Mouse (Mus musculus) gastrocnemius, adult 8-10 months (tissue): ENCODE data around the gene Pnck. TPM values are rescaled to one million over a fixed set of nuclear protein-coding genes. Genes with fewer than 3 reads are reported as not detected.

Experiments used
- DNase-seq, 2 experiments: peaks; one replicate each; pipeline ENCODE4 v3.0.0; 2022; ENCODE audit warnings: low spot score in 2 of 2
- total RNA-seq, 4 experiments: library from RNA; stranded (reverse); gene quantifications; 2 replicates each; pipeline ENCODE4 v1.2.4; 2022

Gene Pnck
- total RNA-seq, 4 experiments from 2014 or later, result 7.8 to 10.8 (median 10.2) TPM

DNA sequence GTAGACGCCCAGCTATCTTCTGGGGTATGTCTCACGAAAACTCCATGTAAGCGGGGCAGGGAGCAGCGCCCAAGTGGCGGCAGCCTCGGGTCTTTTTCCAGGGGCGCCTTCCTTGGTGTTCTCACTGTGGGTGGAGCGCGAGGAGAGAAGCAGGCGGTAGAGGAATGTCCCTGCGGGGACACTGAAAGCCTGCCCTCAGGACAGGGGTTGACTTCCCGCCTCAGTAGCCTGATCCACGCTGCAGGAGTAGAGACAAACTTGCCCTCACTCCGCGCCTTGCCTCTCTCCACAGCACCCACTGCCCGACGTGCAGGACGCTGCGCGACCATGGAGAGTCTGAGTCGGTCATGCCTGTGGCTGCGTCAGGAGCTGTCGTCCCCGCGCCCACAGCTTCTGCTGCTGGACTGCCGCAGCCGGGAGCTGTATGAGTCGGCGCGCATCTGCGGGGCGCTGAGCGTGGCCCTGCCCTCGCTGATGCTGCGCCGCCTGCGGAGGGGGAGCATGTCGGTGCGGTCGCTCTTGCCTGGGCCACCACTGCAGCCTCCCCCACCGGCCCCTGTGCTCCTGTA is 19.9 kb downstream of the Pnck start:
- DNase-seq, result no peak

GRCm38 (mm10) chrX:73639255-73639675 is 20.7 kb downstream of the Pnck start, which contains the start of gene Dusp9:
Gene Dusp9, plus strand, starts transcription at chrX:73639419.
- DNase-seq, result no peak

- no peak for DNase-seq
These were observed 22.5 kb downstream of the Pnck start for GRCm38 (mm10) chrX:73637415-73637814.

GRCm38 (mm10) chrX:73635425-73635824 is 24.5 kb downstream of the Pnck start:
- no peak for DNase-seq

DNA sequence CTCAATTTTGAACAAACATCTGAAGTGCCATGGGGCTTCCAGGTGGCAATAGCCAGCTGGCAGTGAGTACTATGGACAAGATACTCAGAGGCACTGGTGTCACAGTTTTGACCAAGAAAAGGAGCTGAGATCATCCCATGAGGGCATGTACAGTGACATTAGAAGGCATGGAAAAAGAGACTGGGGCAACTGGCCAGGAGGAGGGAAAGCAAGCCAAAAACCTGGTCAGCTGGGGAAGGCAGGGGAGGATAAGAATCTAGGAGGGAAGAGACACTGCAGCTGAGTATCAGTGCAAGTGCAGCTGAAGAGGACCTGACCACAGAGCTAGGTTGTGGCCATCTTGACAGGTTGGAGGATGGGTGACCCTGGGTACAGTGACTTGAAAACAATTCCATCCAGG is 32.9 kb downstream of the Pnck start:
- no peak for DNase-seq

DNA sequence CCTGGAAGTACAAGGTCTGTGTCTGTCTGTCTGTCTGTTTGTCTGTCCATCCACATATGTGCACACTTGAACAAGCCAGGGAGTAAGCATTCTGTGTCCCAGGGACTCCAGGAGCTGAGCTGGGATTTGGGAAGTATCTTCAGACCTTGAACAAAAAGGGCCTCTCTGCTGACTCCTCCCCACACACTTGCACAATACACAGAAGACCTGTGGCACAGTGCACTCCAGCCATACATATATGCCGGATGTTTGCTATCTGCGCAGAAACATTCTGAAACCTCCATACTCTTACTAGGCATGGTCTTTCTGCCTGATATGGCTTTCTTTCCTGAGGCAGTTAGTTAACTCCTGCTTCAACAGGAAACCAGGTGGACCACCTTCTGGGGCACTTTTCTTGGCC is 40.0 kb downstream of the Pnck start:
- DNase-seq, result no peak

- no peak for DNase-seq
These were observed 40.5 kb downstream of the Pnck start for GRCm38 (mm10) chrX:73619401-73619800.

DNA sequence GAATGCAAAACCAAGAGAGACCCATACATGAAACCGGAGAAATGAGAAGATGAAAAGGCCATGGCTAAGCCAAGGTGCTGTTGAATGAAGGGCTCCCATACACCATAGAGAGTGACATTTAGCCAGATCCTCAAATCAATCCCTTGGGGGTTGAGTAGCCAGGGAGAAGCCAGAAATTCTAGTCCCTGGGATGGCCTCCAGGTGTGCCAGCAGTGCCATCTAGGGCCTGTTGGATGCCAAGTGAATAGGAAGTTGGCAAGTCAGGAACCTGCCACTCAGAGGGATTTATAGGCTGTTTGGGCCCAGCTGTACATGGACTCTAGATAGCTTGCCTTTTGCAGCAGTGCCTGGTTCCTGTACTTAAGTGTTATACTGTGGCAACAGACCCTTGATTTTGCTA is 44.0 kb downstream of the Pnck start:
- peak; percentile 3 to 27 for DNase-seq

GRCm38 (mm10) chrX:73613665-73614064 is 46.3 kb downstream of the Pnck start:
- DNase-seq, result no peak

Other genes starting within 250 kb of the Pnck start
- not detected for gene Zfp92, start 249.0 kb downstream of the Pnck start, total RNA-seq
- gene Trex2, start 224.8 kb downstream of the Pnck start, total RNA-seq, result not detected
- 10 to 100 TPM in 3 of 4 experiments, 1 to 10 TPM in 1; 9.3 to 13.2 (median 12.2) TPM for gene Haus7, start 201.1 kb downstream of the Pnck start, total RNA-seq
- 10 to 100 TPM; 19.5 to 43.0 (median 27.5) TPM for gene Bgn, start 176.5 kb downstream of the Pnck start, total RNA-seq
- gene Atp2b3, start 157.0 kb downstream of the Pnck start, total RNA-seq, result 10 to 100 TPM; 10.7 to 14.4 (median 11.3) TPM
- not detected for gene Dusp9, start 20.7 kb downstream of the Pnck start, total RNA-seq
- gene Slc6a8, start 13.0 kb upstream of the Pnck start, total RNA-seq, result 100 to 1,000 TPM in 3 of 4 experiments, 10 to 100 TPM in 1; 95.0 to 131 (median 122) TPM
- 10 to 100 TPM; 51.3 to 65.3 (median 61.4) TPM for gene Bcap31, start 56.1 kb upstream of the Pnck start, total RNA-seq
- gene Abcd1, start 56.5 kb upstream of the Pnck start, total RNA-seq, result 10 to 100 TPM; 16.6 to 20.5 (median 19.7) TPM
- gene Plxnb3, start 97.0 kb upstream of the Pnck start, total RNA-seq, result under 1 TPM; 0.24 to 0.70 (median 0.39) TPM
- 10 to 100 TPM; 30.4 to 34.6 (median 32.5) TPM for gene Srpk3, start 114.3 kb upstream of the Pnck start, total RNA-seq
- 100 to 1,000 TPM; 347 to 391 (median 361) TPM for gene Idh3g, start 126.8 kb upstream of the Pnck start, total RNA-seq
- gene Ssr4, start 126.9 kb upstream of the Pnck start, total RNA-seq, result 10 to 100 TPM; 79.3 to 97.7 (median 86.9) TPM
- 1 to 10 TPM in 1 of 4 experiments, under 1 TPM in 3; 0.44 to 1.0 (median 0.81) TPM for gene Pdzd4, start 164.9 kb upstream of the Pnck start, total RNA-seq
- not detected for gene Avpr2, start 232.0 kb upstream of the Pnck start, total RNA-seq
- gene L1cam, start 236.0 kb upstream of the Pnck start, total RNA-seq, result 1 to 10 TPM; 1.7 to 3.1 (median 2.6) TPM